Comparison of ENCODE assay signal across 15 mouse cellular contexts in genomic region chr5:5044326-5044725, GRCm38 (mm10).
"Had no signal": no experiment of that assay in that cellular context is flagged by ENCODE, and none has a peak within 500 bp of the region (broad histone marks: within the 10 kb centered on the region; RNA-seq: fewer than 3 reads in every experiment).

No protein-coding gene starts in this region.

- DNase-seq: kidney, adult 8-10 months; kidney, postnatal 10 days; kidney, postnatal 36 days; liver, embryonic 13.5 days; lung, adult 2 months; lung, postnatal 14 days; lung, postnatal 4 days; midbrain, embryonic 14.5 days; right cerebral cortex, postnatal 25 days; spleen, adult 18-20 months; thymus, postnatal 25 days had no signal

- H3K36me3 ChIP-seq: kidney, embryonic 15.5 days; liver, embryonic 13.5 days; stomach, embryonic 15.5 days had no signal

- H3K27me3 ChIP-seq: kidney, embryonic 15.5 days; liver, embryonic 13.5 days; stomach, embryonic 15.5 days had no signal

- H3K4me2 ChIP-seq: kidney, embryonic 15.5 days; liver, embryonic 13.5 days; midbrain, embryonic 11.5 days; stomach, embryonic 15.5 days had no signal

- H3K4me1 ChIP-seq: kidney, embryonic 15.5 days; liver, embryonic 13.5 days; stomach, embryonic 15.5 days had no signal

- H3K9me3 ChIP-seq: kidney, embryonic 15.5 days; liver, embryonic 13.5 days; stomach, embryonic 15.5 days had no signal

- H3K4me3 ChIP-seq: kidney, embryonic 15.5 days; left cerebral cortex, adult 2 months; liver, embryonic 13.5 days; stomach, embryonic 15.5 days had no signal

- H3K9ac ChIP-seq: kidney, embryonic 15.5 days; liver, embryonic 13.5 days; stomach, embryonic 15.5 days had no signal

- H3K27ac ChIP-seq: kidney, embryonic 15.5 days; left cerebral cortex, adult 2 months; liver, embryonic 13.5 days; stomach, embryonic 15.5 days had no signal
